Mouse (Mus musculus): ENCODE data around the gene Kcnh1. TPM values are rescaled to one million over a fixed set of nuclear protein-coding genes. Genes with fewer than 3 reads are reported as not detected.

Gene Kcnh1
- polyA plus RNA-seq, 1 experiment from 2014 or later = 0.04 TPM

GRCm38 (mm10) chr1:192314044-192314443 lies 123.5 kb downstream of the Kcnh1 start:
- Histone ChIP-seq H3K27ac (ENCODE audit: low read depth, low read length) (no peak overlapping the region), H3K4me1 (replicated peaks; ENCODE audit: control insufficient read depth, insufficient read depth, low read length) (peaks cover 4% of the 10 kb centered on the region; the same call in 1 of the 2 replicates), H3K4me2 (no peak overlapping the region), H3K36me3 (ENCODE audit: control insufficient read depth, insufficient read depth, low read length) (no peaks in the 10 kb centered on the region), H3K4me3 (ENCODE audit: low read depth, low read length) (no peak overlapping the region), H3K9ac (ENCODE audit: low read depth, low read length) (no peak overlapping the region), H3K27me3 (replicated peaks; ENCODE audit: control insufficient read depth, insufficient read depth, low read length) (no peaks in the 10 kb centered on the region), H3K9me3 (ENCODE audit: control insufficient read depth, low read length) (no peaks in the 10 kb centered on the region)
- 48% methylated on average over 3 of the region's 3 CpGs for WGBS
- ATAC-seq (replicated peaks; ENCODE audit: low FRiP score) (peak; percentile 57; the same call in 1 of the 2 replicates), DNase-seq (ENCODE audit: low spot score) (no peak)

GRCm38 (mm10) chr1:192315392-192316070 lies 125.0 kb downstream of the Kcnh1 start:
- Histone ChIP-seq H3K9me3 (ENCODE audit: control insufficient read depth, low read length) (no peaks in the 10 kb centered on the region), H3K27me3 (replicated peaks; ENCODE audit: control insufficient read depth, insufficient read depth, low read length) (no peaks in the 10 kb centered on the region), H3K4me1 (replicated peaks; ENCODE audit: control insufficient read depth, insufficient read depth, low read length) (peaks cover 4% of the 10 kb centered on the region; the same call in 1 of the 2 replicates), H3K4me3 (ENCODE audit: low read depth, low read length) (no peak overlapping the region), H3K9ac (ENCODE audit: low read depth, low read length) (no peak overlapping the region), H3K27ac (ENCODE audit: low read depth, low read length) (no peak overlapping the region), H3K4me2 (no peak overlapping the region), H3K36me3 (ENCODE audit: control insufficient read depth, insufficient read depth, low read length) (no peaks in the 10 kb centered on the region)
- 27% methylated on average over 1 of the region's 1 CpGs for WGBS
- ATAC-seq (replicated peaks; ENCODE audit: low FRiP score) (no peak), DNase-seq (ENCODE audit: low spot score) (no peak)

- 68% methylated on average over 3 of the region's 3 CpGs for whole genome bisulfite sequencing
- no peak overlapping the region for H3K4me2 ChIP-seq
- H3K4me3 ChIP-seq (ENCODE audit: low read depth, low read length) = no peak overlapping the region
- no peaks in the 10 kb centered on the region for H3K36me3 ChIP-seq (ENCODE audit: control insufficient read depth, insufficient read depth, low read length)
- no peaks in the 10 kb centered on the region for H3K27me3 ChIP-seq (replicated peaks; ENCODE audit: control insufficient read depth, insufficient read depth, low read length)
- H3K4me1 ChIP-seq (replicated peaks; ENCODE audit: control insufficient read depth, insufficient read depth, low read length) = no peaks in the 10 kb centered on the region
- DNase-seq (ENCODE audit: low spot score) (no peak), ATAC-seq (replicated peaks; ENCODE audit: low FRiP score) (no peak)
- no peak overlapping the region for H3K27ac ChIP-seq (ENCODE audit: low read depth, low read length)
- H3K9me3 ChIP-seq (ENCODE audit: control insufficient read depth, low read length) = no peaks in the 10 kb centered on the region
- H3K9ac ChIP-seq (ENCODE audit: low read depth, low read length) = no peak overlapping the region
Observed at GRCm38 (mm10) chr1:192324223-192324622, 133.6 kb downstream of the Kcnh1 start.

GRCm38 (mm10) chr1:192327052-192327451 lies 136.5 kb downstream of the Kcnh1 start:
- no peaks in the 10 kb centered on the region for H3K4me1 ChIP-seq (replicated peaks; ENCODE audit: control insufficient read depth, insufficient read depth, low read length)
- H3K27ac ChIP-seq (ENCODE audit: low read depth, low read length) = no peak overlapping the region
- H3K4me2 ChIP-seq = no peak overlapping the region
- no peak overlapping the region for H3K4me3 ChIP-seq (ENCODE audit: low read depth, low read length)
- H3K36me3 ChIP-seq (ENCODE audit: control insufficient read depth, insufficient read depth, low read length) = no peaks in the 10 kb centered on the region
- DNase-seq (ENCODE audit: low spot score) = no peak
- H3K27me3 ChIP-seq (replicated peaks; ENCODE audit: control insufficient read depth, insufficient read depth, low read length) = no peaks in the 10 kb centered on the region
- H3K9me3 ChIP-seq (ENCODE audit: control insufficient read depth, low read length) = 0 out of 2 replicates have a peak, but pooled peaks cover 2% of the 10 kb centered on the region
- WGBS = 67% methylated on average over 8 of the region's 8 CpGs
- H3K9ac ChIP-seq (ENCODE audit: low read depth, low read length) = no peak overlapping the region
- ATAC-seq (replicated peaks; ENCODE audit: low FRiP score) = no peak

GRCm38 (mm10) chr1:192331207-192331606 lies 140.6 kb downstream of the Kcnh1 start:
- Histone ChIP-seq H3K36me3 (ENCODE audit: control insufficient read depth, insufficient read depth, low read length) (no peaks in the 10 kb centered on the region), H3K9ac (ENCODE audit: low read depth, low read length) (no peak overlapping the region), H3K9me3 (ENCODE audit: control insufficient read depth, low read length) (0 out of 2 replicates have a peak, but pooled peaks cover 2% of the 10 kb centered on the region), H3K27me3 (replicated peaks; ENCODE audit: control insufficient read depth, insufficient read depth, low read length) (no peaks in the 10 kb centered on the region), H3K4me1 (replicated peaks; ENCODE audit: control insufficient read depth, insufficient read depth, low read length) (no peaks in the 10 kb centered on the region), H3K4me3 (ENCODE audit: low read depth, low read length) (no peak overlapping the region), H3K27ac (ENCODE audit: low read depth, low read length) (no peak overlapping the region), H3K4me2 (no peak overlapping the region)
- DNase-seq (ENCODE audit: low spot score) = no peak
- no peak for ATAC-seq (replicated peaks; ENCODE audit: low FRiP score)
- WGBS = 81% methylated on average over 6 of the region's 6 CpGs

GRCm38 (mm10) chr1:192336029-192336428 lies 145.5 kb downstream of the Kcnh1 start:
- H3K4me1 ChIP-seq (replicated peaks; ENCODE audit: control insufficient read depth, insufficient read depth, low read length) = no peaks in the 10 kb centered on the region
- no peaks in the 10 kb centered on the region for H3K27me3 ChIP-seq (replicated peaks; ENCODE audit: control insufficient read depth, insufficient read depth, low read length)
- no peak overlapping the region for H3K27ac ChIP-seq (ENCODE audit: low read depth, low read length)
- H3K9me3 ChIP-seq (ENCODE audit: control insufficient read depth, low read length) = 0 out of 2 replicates have a peak, but pooled peaks cover 2% of the 10 kb centered on the region
- no peak for DNase-seq (ENCODE audit: low spot score)
- no peak overlapping the region for H3K9ac ChIP-seq (ENCODE audit: low read depth, low read length)
- ATAC-seq (replicated peaks; ENCODE audit: low FRiP score) = no peak
- H3K36me3 ChIP-seq (ENCODE audit: control insufficient read depth, insufficient read depth, low read length) = no peaks in the 10 kb centered on the region
- H3K4me3 ChIP-seq (ENCODE audit: low read depth, low read length) = no peak overlapping the region
- no peak overlapping the region for H3K4me2 ChIP-seq
- WGBS = 92% methylated on average over 5 of the region's 5 CpGs

- no peaks in the 10 kb centered on the region; the same call in 1 of the 2 replicates for H3K27me3 ChIP-seq (replicated peaks; ENCODE audit: control insufficient read depth, insufficient read depth, low read length)
- DNase-seq (ENCODE audit: low spot score) = no peak
- H3K4me2 ChIP-seq = no peak overlapping the region
- no peaks in the 10 kb centered on the region for H3K36me3 ChIP-seq (ENCODE audit: control insufficient read depth, insufficient read depth, low read length)
- H3K9ac ChIP-seq (ENCODE audit: low read depth, low read length) = no peak overlapping the region
- no peak overlapping the region for H3K27ac ChIP-seq (ENCODE audit: low read depth, low read length)
- WGBS = 70% methylated on average over 9 of the region's 9 CpGs
- ATAC-seq (replicated peaks; ENCODE audit: low FRiP score) = no peak
- no peak overlapping the region for H3K4me3 ChIP-seq (ENCODE audit: low read depth, low read length)
- H3K9me3 ChIP-seq (ENCODE audit: control insufficient read depth, low read length) = no peaks in the 10 kb centered on the region
- H3K4me1 ChIP-seq (replicated peaks; ENCODE audit: control insufficient read depth, insufficient read depth, low read length) = no peaks in the 10 kb centered on the region
Observed at GRCm38 (mm10) chr1:192339361-192340077, 148.9 kb downstream of the Kcnh1 start.

- no peak for ATAC-seq (replicated peaks; ENCODE audit: low FRiP score)
- H3K4me3 ChIP-seq (ENCODE audit: low read depth, low read length) = no peak overlapping the region
- no peak overlapping the region for H3K9ac ChIP-seq (ENCODE audit: low read depth, low read length)
- H3K4me1 ChIP-seq (replicated peaks; ENCODE audit: control insufficient read depth, insufficient read depth, low read length) = no peaks in the 10 kb centered on the region
- 76% methylated on average over 4 of the region's 4 CpGs for WGBS
- H3K36me3 ChIP-seq (ENCODE audit: control insufficient read depth, insufficient read depth, low read length) = no peaks in the 10 kb centered on the region
- no peaks in the 10 kb centered on the region; the same call in 1 of the 2 replicates for H3K27me3 ChIP-seq (replicated peaks; ENCODE audit: control insufficient read depth, insufficient read depth, low read length)
- no peak overlapping the region for H3K27ac ChIP-seq (ENCODE audit: low read depth, low read length)
- no peaks in the 10 kb centered on the region for H3K9me3 ChIP-seq (ENCODE audit: control insufficient read depth, low read length)
- no peak for DNase-seq (ENCODE audit: low spot score)
- H3K4me2 ChIP-seq = no peak overlapping the region
Observed at GRCm38 (mm10) chr1:192341774-192342173, 151.2 kb downstream of the Kcnh1 start.

All from liver, embryonic 11.5 days (tissue).